Mouse (Mus musculus): ENCODE data around the gene Fcrlb.

DNA sequence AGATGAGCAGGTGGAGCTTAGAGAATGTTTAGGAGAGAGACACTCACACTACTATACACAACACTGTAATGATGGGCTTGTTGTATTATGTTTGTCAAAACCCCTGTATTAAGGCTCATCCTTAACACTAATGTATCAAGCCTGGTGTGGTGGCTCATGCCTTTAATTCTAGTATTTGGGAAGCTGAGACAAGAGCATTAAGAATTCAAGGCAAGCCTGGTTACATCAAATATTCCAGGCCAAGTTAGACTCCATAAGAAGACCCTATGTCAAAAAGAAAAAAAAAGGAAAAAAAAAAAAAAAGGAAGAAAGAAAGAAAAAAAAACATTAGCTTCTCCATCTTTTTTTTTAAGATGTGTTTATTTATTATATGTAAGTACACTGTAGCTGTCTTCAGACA, 48.5 kb downstream of the Fcrlb start:
- TF ChIP-seq CTCF (IDR thresholded peaks at IDR 0.05; ENCODE audit: low read depth, low read length): no peak
- TF ChIP-seq POLR2A (IDR thresholded peaks at IDR 0.05; ENCODE audit: insufficient read depth, low read length): no peak
- TF ChIP-seq EP300 (IDR thresholded peaks at IDR 0.05; ENCODE audit: insufficient read depth, low read depth, low read length): no peak
